Mouse (Mus musculus): ENCODE measurements around the gene Gm38392. TPM values are rescaled to one million over a fixed set of nuclear protein-coding genes. Genes with fewer than 3 reads are reported as not detected.

Gm38392 gene
- polyA plus RNA-seq, 1 experiment = not detected

DNA sequence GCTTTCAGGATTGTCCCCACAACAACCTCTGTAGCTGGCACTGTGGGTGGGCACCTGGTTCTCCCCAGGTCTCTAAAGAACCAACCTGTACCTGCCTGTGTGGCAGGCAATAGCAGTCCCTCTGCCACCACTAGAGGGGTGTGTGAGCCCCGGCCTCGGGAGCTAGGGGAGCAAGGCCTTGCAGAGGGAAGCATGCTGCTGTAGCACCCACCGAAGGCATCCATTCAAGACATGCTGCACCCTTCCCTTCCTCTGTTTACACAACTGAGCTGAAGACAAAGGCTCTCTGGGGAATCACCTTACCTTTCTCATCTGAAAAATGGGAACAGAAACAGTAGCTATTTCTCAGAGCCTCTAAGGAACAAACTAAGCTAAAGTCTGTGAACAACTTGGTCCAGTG, 51.8 kb downstream of the Gm38392 start:
- H3K36me3 ChIP-seq (ENCODE audit: control insufficient read depth, insufficient read depth, low read length) = no peaks in the 10 kb centered on the region
- no peak overlapping the region for H3K4me3 ChIP-seq (ENCODE audit: low read depth, low read length)
- 8% methylated on average over 3 of the region's 3 CpGs for WGBS
- H3K27me3 ChIP-seq (ENCODE audit: control insufficient read depth, insufficient read depth, low read length) = peaks cover 27% of the 10 kb centered on the region
- H3K4me1 ChIP-seq (ENCODE audit: control insufficient read depth, insufficient read depth, insufficient read length, low read length) = no peaks in the 10 kb centered on the region
- H3K27ac ChIP-seq (ENCODE audit: insufficient read depth, low read depth, low read length) = no peak overlapping the region
- TF ChIP-seq POLR2A (IDR thresholded peaks at IDR 0.05; ENCODE audit: low read depth, low read length) (no peak), CTCF (IDR thresholded peaks at IDR 0.05; ENCODE audit: extremely low read depth, insufficient read length, insufficient replicate concordance, low read depth, low read length) (peak; percentile 48; the same call in 1 of the 2 replicates)

DNA sequence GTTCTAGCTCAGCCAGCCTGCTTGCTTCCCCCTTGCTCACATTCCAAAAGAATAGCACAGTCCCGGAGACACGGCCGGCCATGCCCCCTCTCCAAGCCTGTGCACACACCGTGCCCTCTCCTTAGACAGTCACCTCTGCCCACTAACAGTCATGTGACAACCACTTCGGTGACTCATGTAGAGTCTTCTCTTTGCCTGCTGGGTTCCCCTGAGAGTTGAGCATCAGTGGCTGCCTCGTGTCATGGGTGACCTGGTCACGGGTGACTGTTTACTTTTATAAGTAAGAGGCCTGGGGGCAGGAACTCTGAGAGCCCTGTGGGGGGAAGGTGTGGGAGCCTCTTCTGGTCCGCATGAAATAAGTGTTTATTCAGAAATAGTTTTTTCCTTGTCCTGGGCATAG, 53.0 kb downstream of the Gm38392 start:
- no peaks in the 10 kb centered on the region for H3K36me3 ChIP-seq (ENCODE audit: control insufficient read depth, insufficient read depth, low read length)
- H3K4me3 ChIP-seq (ENCODE audit: low read depth, low read length) = no peak overlapping the region
- 47% methylated on average over 8 of the region's 8 CpGs for WGBS
- H3K27me3 ChIP-seq (ENCODE audit: control insufficient read depth, insufficient read depth, low read length) = peaks cover 32% of the 10 kb centered on the region
- H3K4me1 ChIP-seq (ENCODE audit: control insufficient read depth, insufficient read depth, insufficient read length, low read length) = no peaks in the 10 kb centered on the region
- TF ChIP-seq POLR2A (IDR thresholded peaks at IDR 0.05; ENCODE audit: low read depth, low read length) = no peak
- TF ChIP-seq CTCF (IDR thresholded peaks at IDR 0.05; ENCODE audit: extremely low read depth, insufficient read length, insufficient replicate concordance, low read depth, low read length) = no peak
- H3K27ac ChIP-seq (ENCODE audit: insufficient read depth, low read depth, low read length) = no peak overlapping the region

DNA sequence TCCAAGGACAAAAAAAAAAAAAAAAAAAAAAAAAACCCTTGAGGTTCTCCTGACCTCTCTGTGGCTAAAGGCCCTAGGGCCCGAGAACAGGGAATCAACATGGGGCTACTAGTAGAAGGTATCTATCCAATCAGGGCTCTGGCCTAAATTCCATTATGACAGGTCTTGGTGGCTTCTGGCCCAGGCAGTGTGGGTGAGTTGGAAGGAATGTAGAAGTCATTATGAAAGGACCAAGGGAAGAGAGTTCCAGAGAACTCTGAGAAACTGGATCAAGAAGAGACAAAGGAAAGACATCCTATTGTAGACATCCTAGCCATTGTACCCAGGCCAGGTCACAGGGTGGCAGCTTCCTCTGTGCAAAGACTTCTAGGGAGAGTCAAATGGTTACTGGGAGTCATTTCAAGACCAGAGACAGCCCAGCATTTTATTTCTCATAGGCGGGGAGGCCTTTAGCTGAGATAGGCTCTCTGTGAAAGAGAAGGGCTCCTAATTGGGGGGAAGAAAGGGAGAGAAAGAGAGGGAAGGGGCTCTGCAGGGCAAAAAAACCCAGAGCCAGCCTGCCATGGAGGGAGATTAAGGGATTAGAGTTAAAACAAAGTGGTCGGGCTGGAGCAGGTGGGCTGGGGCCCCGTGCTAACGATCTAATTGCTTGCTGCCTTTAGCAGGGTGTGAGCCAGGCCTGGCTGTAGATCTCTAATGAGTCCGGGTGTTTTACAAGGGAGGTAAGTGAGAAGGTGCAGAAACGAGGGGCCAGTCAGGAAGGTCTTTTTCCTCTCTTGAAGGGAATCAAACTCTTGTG, 54.0 kb downstream of the Gm38392 start:
- no peaks in the 10 kb centered on the region for H3K36me3 ChIP-seq (ENCODE audit: control insufficient read depth, insufficient read depth, low read length)
- no peaks in the 10 kb centered on the region for H3K4me1 ChIP-seq (ENCODE audit: control insufficient read depth, insufficient read depth, insufficient read length, low read length)
- WGBS = 32% methylated on average over 7 of the region's 7 CpGs
- H3K27me3 ChIP-seq (ENCODE audit: control insufficient read depth, insufficient read depth, low read length) = peaks cover 34% of the 10 kb centered on the region
- no peak for TF ChIP-seq POLR2A (IDR thresholded peaks at IDR 0.05; ENCODE audit: low read depth, low read length)
- no peak for TF ChIP-seq CTCF (IDR thresholded peaks at IDR 0.05; ENCODE audit: extremely low read depth, insufficient read length, insufficient replicate concordance, low read depth, low read length)
- H3K27ac ChIP-seq (ENCODE audit: insufficient read depth, low read depth, low read length) = no peak overlapping the region
- no peak overlapping the region for H3K4me3 ChIP-seq (ENCODE audit: low read depth, low read length)

GRCm38 (mm10) chr3:88232301-88232702, 54.7 kb downstream of the Gm38392 start:
- no peak for TF ChIP-seq POLR2A (IDR thresholded peaks at IDR 0.05; ENCODE audit: low read depth, low read length)
- TF ChIP-seq CTCF (IDR thresholded peaks at IDR 0.05; ENCODE audit: extremely low read depth, insufficient read length, insufficient replicate concordance, low read depth, low read length) = no peak
- 58% methylated on average over 7 of the region's 7 CpGs for WGBS
- peaks cover 34% of the 10 kb centered on the region for H3K27me3 ChIP-seq (ENCODE audit: control insufficient read depth, insufficient read depth, low read length)

GRCm38 (mm10) chr3:88231061-88231641, 55.9 kb downstream of the Gm38392 start:
- Histone ChIP-seq H3K36me3 (ENCODE audit: control insufficient read depth, insufficient read depth, low read length) (no peaks in the 10 kb centered on the region), H3K27me3 (ENCODE audit: control insufficient read depth, insufficient read depth, low read length) (peaks cover 34% of the 10 kb centered on the region), H3K4me1 (ENCODE audit: control insufficient read depth, insufficient read depth, insufficient read length, low read length) (no peaks in the 10 kb centered on the region), H3K4me3 (ENCODE audit: low read depth, low read length) (no peak overlapping the region), H3K27ac (ENCODE audit: insufficient read depth, low read depth, low read length) (no peak overlapping the region)
- TF ChIP-seq CTCF (IDR thresholded peaks at IDR 0.05; ENCODE audit: extremely low read depth, insufficient read length, insufficient replicate concordance, low read depth, low read length) = no peak
- TF ChIP-seq POLR2A (IDR thresholded peaks at IDR 0.05; ENCODE audit: low read depth, low read length) = no peak
- WGBS = 50% methylated on average over 1 of the region's 1 CpGs

More at GRCm38 (mm10) chr3:88232301-88232702, 54.7 kb downstream of the Gm38392 start:
- Histone ChIP-seq H3K4me3 (ENCODE audit: low read depth, low read length) (no peak overlapping the region), H3K4me1 (ENCODE audit: control insufficient read depth, insufficient read depth, insufficient read length, low read length) (no peaks in the 10 kb centered on the region), H3K36me3 (ENCODE audit: control insufficient read depth, insufficient read depth, low read length) (no peaks in the 10 kb centered on the region), H3K27ac (ENCODE audit: insufficient read depth, low read depth, low read length) (no peak overlapping the region)

DNA sequence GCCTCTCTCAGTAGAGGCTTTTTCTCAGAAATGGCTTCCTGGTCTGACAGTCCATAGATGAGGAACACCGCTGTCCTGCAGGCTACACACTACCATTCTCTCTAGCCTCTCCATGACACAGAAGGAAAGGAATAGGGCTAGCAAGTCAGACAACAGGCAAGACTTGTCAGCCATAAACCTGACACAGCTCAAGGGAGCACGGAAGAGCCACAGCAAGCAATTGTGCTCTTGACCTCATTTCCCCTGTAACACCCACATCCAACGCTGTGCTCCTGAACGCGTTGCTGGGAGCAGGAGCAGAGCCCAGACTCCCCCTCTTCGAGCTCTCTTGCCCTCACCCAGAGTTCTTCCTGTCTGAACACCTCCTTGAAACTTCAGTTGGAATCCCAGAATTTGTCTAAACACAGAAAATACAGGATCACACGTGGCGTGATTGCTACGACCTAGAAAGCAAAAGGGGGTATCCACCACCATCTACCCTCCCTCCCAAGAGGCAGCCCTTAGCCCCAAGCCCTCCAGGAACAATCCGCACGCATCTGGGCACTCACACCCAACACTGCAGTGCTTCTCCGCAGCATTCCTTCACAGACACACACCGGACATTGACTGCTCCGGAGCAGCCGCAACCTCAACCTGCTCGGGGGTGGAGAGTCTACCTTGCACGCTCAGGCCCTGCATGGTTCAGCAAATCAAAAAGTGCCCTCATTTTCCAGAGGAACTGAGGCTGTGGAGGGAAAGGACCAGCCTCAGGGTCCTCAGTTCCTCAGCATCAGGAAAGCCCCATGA, 56.6 kb downstream of the Gm38392 start:
- 50% methylated on average over 17 of the region's 17 CpGs for WGBS
- TF ChIP-seq POLR2A (IDR thresholded peaks at IDR 0.05; ENCODE audit: low read depth, low read length) (no peak), CTCF (IDR thresholded peaks at IDR 0.05; ENCODE audit: extremely low read depth, insufficient read length, insufficient replicate concordance, low read depth, low read length) (no peak)
- Histone ChIP-seq H3K4me1 (ENCODE audit: control insufficient read depth, insufficient read depth, insufficient read length, low read length) (no peaks in the 10 kb centered on the region), H3K27ac (ENCODE audit: insufficient read depth, low read depth, low read length) (no peak overlapping the region), H3K36me3 (ENCODE audit: control insufficient read depth, insufficient read depth, low read length) (no peaks in the 10 kb centered on the region), H3K27me3 (ENCODE audit: control insufficient read depth, insufficient read depth, low read length) (peaks cover 34% of the 10 kb centered on the region), H3K4me3 (ENCODE audit: low read depth, low read length) (no peak overlapping the region)

- H3K36me3 ChIP-seq (ENCODE audit: control insufficient read depth, insufficient read depth, low read length) = no peaks in the 10 kb centered on the region
- peaks cover 34% of the 10 kb centered on the region for H3K27me3 ChIP-seq (ENCODE audit: control insufficient read depth, insufficient read depth, low read length)
- TF ChIP-seq POLR2A (IDR thresholded peaks at IDR 0.05; ENCODE audit: low read depth, low read length) (no peak), CTCF (IDR thresholded peaks at IDR 0.05; ENCODE audit: extremely low read depth, insufficient read length, insufficient replicate concordance, low read depth, low read length) (no peak)
- no peaks in the 10 kb centered on the region for H3K4me1 ChIP-seq (ENCODE audit: control insufficient read depth, insufficient read depth, insufficient read length, low read length)
- 78% methylated on average over 6 of the region's 6 CpGs for whole genome bisulfite sequencing
- no peak overlapping the region for H3K27ac ChIP-seq (ENCODE audit: insufficient read depth, low read depth, low read length)
- H3K4me3 ChIP-seq (ENCODE audit: low read depth, low read length) = no peak overlapping the region
Measured at GRCm38 (mm10) chr3:88229526-88229925, 57.5 kb downstream of the Gm38392 start.
